Mouse (Mus musculus) megakaryocyte, embryonic 14.5 days (primary cell): ENCODE results near the gene Sclt1.

Experiments used
- FLI1 ChIP-seq: IDR thresholded peaks from 2 replicates; pipeline ENCODE4 v1.6.1; 2012; ENCODE audit warnings: low read length, inconsistent platforms, mixed read lengths
- GATA1 ChIP-seq: IDR thresholded peaks from 3 replicates; pipeline ENCODE4 v1.6.1; 2012; ENCODE audit warnings: mixed read lengths, low read length, inconsistent platforms, borderline replicate concordance

DNA sequence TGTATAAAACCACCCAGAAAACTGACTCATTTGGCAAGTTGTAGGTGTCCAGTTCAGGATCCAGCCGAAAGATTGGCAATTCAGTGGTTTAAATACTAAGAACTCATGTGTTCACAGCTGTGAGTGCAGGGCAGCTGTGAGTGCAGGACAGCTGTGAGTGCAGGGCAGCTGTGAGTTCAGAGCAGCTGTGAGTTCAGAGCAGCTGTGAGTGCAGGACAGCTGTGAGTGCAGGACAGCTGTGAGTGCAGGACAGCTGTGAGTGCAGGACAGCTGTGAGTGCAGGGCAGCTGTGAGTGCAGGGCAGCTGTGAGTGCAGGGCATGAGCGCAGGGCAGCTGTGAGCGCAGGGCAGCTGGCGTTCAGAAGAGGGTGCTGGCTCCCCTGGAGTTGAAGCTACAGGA lies 147.3 kb downstream of the Sclt1 start:
- no peak for TF ChIP-seq GATA1
- TF ChIP-seq FLI1 = no peak
